Mouse (Mus musculus) lung, postnatal 0 days (tissue): ENCODE measurements at regions not wholly inside any gene's neighbourhood (a gene's known extent, or its start where the extent isn't known, plus 50 kb on each side); places are given as distances from the start of the nearest gene placed in this dataset.

Experiments used
- CTCF ChIP-seq: IDR thresholded peaks from 2 replicates; pipeline ENCODE4 v1.5.1; 2016; ENCODE audit warnings: antibody characterized with exemption, mild to moderate bottlenecking
- EP300 ChIP-seq: IDR thresholded peaks from 2 replicates; pipeline ENCODE4 v1.6.1; 2016; ENCODE audit warnings: antibody characterized with exemption, mild to moderate bottlenecking, control low read depth

GRCm38 (mm10) chr1:88891041-88891440, 179.2 kb upstream of the Sh3bp4 start:
- TF ChIP-seq CTCF (no peak), EP300 (no peak)
